Mouse (Mus musculus) cortical plate, adult 2 months (tissue): Measurements from ENCODE around the gene 4933411K16Rik. TPM values are rescaled to one million over a fixed set of nuclear protein-coding genes. Genes with fewer than 3 reads are reported as not detected.
A peak's percentile ranks its signal among the peaks of the same experiment; 100 is the strongest.

ENCODE experiments used
- H3K27ac ChIP-seq: fragments of 200-500 bp; 2 replicates; pipeline ENCODE4 v1.5.1; 2012; ENCODE audit warnings: low read length, control low read depth, inconsistent platforms; ENCODE audit not compliant: insufficient read depth
- H3K4me1 ChIP-seq: fragments of 200-500 bp; 2 replicates; pipeline ENCODE4 v1.6.1; 2011; ENCODE audit warnings: low read length; ENCODE audit not compliant: control insufficient read depth, insufficient read depth
- H3K4me3 ChIP-seq: fragments of 200-500 bp; 2 replicates; pipeline ENCODE4 v1.5.1; 2011; ENCODE audit warnings: mild to moderate bottlenecking, low read length, control low read depth; ENCODE audit not compliant: insufficient read depth
- CTCF ChIP-seq: fragments of 200-500 bp; IDR thresholded peaks from 2 replicates; pipeline ENCODE4 v1.5.1; 2011; ENCODE audit warnings: mild to moderate bottlenecking, control low read depth, low read length; ENCODE audit not compliant: insufficient read depth; ENCODE audit errors: extremely low read depth
- POLR2A ChIP-seq: fragments of 200-500 bp; IDR thresholded peaks from 2 replicates; pipeline ENCODE4 v1.6.1; 2011; ENCODE audit warnings: mild to moderate bottlenecking, low read length, control low read depth; ENCODE audit not compliant: insufficient read depth; ENCODE audit errors: extremely low read depth
- polyA plus RNA-seq: library from polyadenylated mRNA; depleted of rRNA; stranded (reverse); fragments of >200 nt; gene quantifications from 2 replicates; pipeline ENCODE4 v1.2.3, GENCODE M21; 2012

4933411K16Rik gene
- polyA plus RNA-seq, 1 experiment = 0.08 TPM

- Histone ChIP-seq H3K27ac (peak overlapping the region; percentile 51; the same call in 1 of the 2 replicates), H3K4me3 (no peak overlapping the region), H3K4me1 (peaks cover 2% of the 10 kb centered on the region; the same call in 1 of the 2 replicates)
- TF ChIP-seq POLR2A = no peak
- no peak for TF ChIP-seq CTCF
These were observed 35.2 kb upstream of the 4933411K16Rik start for GRCm38 (mm10) chr19:42016840-42017239.

GRCm38 (mm10) chr19:42017399-42018247 is 34.4 kb upstream of the 4933411K16Rik start:
- TF ChIP-seq POLR2A (no peak), CTCF (no peak)
- peak overlapping the region; percentile 51; the same call in 1 of the 2 replicates for H3K27ac ChIP-seq
- peaks cover 2% of the 10 kb centered on the region; the same call in 1 of the 2 replicates for H3K4me1 ChIP-seq
- no peak overlapping the region for H3K4me3 ChIP-seq

GRCm38 (mm10) chr19:42019011-42019522 is 33.0 kb upstream of the 4933411K16Rik start:
- no peak overlapping the region for H3K27ac ChIP-seq
- H3K4me1 ChIP-seq = peaks cover 2% of the 10 kb centered on the region; the same call in 1 of the 2 replicates
- TF ChIP-seq CTCF (no peak), POLR2A (no peak)
- no peak overlapping the region for H3K4me3 ChIP-seq

- H3K27ac ChIP-seq = no peak overlapping the region
- H3K4me1 ChIP-seq = peaks cover 2% of the 10 kb centered on the region; the same call in 1 of the 2 replicates
- TF ChIP-seq CTCF = no peak
- no peak for TF ChIP-seq POLR2A
- H3K4me3 ChIP-seq = no peak overlapping the region
These were observed 30.1 kb upstream of the 4933411K16Rik start for GRCm38 (mm10) chr19:42021681-42022541.

GRCm38 (mm10) chr19:42022542-42022848 is 29.6 kb upstream of the 4933411K16Rik start:
- H3K4me1 ChIP-seq = no peaks in the 10 kb centered on the region
- no peak overlapping the region for H3K4me3 ChIP-seq
- H3K27ac ChIP-seq = no peak overlapping the region
- no peak for TF ChIP-seq POLR2A
- no peak for TF ChIP-seq CTCF

- no peak for TF ChIP-seq POLR2A
- TF ChIP-seq CTCF = peak; percentile 94
- H3K27ac ChIP-seq = no peak overlapping the region
- no peak overlapping the region for H3K4me3 ChIP-seq
- H3K4me1 ChIP-seq = no peaks in the 10 kb centered on the region
These were observed 25.9 kb upstream of the 4933411K16Rik start for GRCm38 (mm10) chr19:42026158-42026557.

GRCm38 (mm10) chr19:42031112-42031511 is 20.9 kb upstream of the 4933411K16Rik start:
- no peak overlapping the region for H3K27ac ChIP-seq
- TF ChIP-seq POLR2A = no peak
- no peak for TF ChIP-seq CTCF
- no peaks in the 10 kb centered on the region for H3K4me1 ChIP-seq
- H3K4me3 ChIP-seq = no peak overlapping the region

- Histone ChIP-seq H3K4me3 (no peak overlapping the region), H3K27ac (no peak overlapping the region), H3K4me1 (no peaks in the 10 kb centered on the region)
- no peak for TF ChIP-seq POLR2A
These were observed 18.4 kb upstream of the 4933411K16Rik start for GRCm38 (mm10) chr19:42033611-42034010.

GRCm38 (mm10) chr19:42034146-42034775 is 17.8 kb upstream of the 4933411K16Rik start:
- Histone ChIP-seq H3K4me3 (no peak overlapping the region), H3K27ac (no peak overlapping the region), H3K4me1 (no peaks in the 10 kb centered on the region)
- TF ChIP-seq CTCF (no peak), POLR2A (no peak)
